Mouse (Mus musculus) spleen, postnatal 4 days (tissue): ENCODE measurements around the gene Fam198b.
"Not testable (repeated sequence)": the region's sequence is repeated elsewhere in the genome, so short reads cannot be mapped to it uniquely, and the experiment has no call there.

Experiments
- DNase-seq, 2 experiments: peaks; one replicate each; pipeline ENCODE4 v3.0.0; 2022; ENCODE audit warnings: low spot score in 2 of 2

The Fam198b gene

DNA sequence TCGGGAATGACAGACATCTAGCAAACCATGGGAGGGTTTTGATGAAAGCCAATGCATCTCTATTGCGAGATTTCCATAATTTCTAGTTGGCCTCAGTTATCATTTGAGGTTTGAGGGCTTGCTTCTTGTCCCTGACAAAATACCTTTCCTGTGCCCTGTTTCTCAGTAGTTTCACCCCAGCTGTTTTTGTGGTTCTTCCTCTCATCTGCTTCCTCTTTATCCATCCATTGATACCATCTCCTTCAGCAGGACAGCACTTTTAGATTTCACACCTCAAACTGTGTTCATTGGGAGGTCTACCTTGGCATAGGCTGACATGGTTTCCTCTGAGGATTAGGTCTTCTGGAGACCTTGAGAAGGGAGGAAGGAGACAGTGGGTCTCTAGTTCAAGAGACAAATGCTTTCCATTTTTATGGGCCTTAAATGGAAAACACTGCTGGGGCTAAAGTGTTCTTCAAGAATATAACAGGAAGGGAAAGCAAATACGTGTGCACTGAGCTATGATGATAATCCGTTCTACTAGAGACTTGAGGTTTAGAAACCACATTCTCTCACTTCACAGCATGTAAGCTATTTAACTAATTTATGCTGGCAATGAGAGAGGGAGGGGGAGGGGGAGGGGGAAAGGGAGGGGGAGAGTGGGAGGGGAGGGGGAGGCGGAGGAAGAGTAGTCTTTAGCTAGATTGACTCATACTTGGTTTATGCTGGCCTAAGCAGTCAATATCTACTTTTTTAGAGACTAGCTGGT is 41.8 kb downstream of the Fam198b start:
- no peak for DNase-seq

DNA sequence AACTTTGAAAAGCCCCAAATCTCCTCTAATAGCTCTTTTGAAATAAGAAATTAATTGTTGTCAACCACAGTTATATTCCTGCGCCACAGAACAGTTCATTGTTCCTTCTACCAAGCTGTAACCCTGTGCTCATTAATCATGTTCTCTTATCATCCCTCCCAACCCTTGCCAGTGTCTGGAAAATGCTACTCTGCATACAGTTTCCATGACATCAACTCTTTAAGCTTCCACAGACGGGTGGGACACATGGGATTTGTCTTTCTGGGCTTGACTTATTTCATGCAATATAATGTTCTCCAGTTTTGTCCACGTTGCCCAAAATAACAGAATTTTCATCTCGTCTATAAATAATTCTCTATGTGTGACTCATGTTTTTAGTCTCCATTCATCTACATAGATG is 42.7 kb downstream of the Fam198b start:
- DNase-seq = no peak

DNA sequence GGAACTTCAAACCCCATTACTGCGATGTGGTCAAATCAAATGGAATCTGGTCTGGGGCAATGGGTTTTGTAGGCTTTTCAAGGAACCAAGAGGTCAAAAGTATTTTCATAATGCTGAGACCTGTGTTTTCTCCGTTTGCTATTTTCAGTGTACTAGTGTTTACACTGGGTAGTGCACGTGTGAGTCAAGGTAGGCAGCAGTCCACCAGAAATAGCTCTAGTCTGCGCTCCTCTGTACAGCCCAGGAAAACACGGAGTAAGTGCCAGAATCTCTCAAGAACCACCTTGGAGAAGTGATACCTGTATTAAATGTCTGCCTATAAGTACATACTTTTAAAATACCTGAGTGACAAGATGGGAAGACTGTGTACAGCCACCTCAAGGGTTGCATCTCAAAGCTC is 44.1 kb downstream of the Fam198b start:
- DNase-seq = no peak

DNA sequence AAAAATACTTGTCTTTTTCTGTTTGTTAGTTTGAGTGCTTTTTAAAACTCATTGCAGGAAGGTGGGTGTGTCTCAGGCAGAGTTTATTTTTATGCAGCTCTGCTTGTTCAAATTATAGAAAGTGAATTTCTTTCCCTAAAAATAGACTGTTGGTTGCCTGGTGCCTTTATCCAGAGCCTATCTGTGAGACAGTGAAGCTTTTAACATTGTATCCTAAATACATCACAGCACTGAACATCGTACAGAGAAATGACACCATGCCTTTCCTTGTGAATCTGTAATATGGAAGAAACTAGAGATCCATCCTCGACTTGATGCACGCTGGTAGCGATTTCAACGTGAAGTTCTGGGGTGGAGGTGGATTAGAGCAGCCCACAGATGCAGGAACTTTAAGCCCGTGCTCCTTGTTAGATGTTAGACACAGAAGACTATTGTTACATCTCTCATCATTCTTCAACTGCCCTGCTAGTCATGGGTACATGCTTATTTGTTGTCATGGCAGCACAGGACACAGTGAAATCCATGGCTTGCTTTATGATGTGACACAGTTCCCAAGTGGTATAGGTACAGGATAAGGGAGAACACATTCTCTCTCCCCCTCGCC is 45.9 kb downstream of the Fam198b start:
- no peak for DNase-seq

DNA sequence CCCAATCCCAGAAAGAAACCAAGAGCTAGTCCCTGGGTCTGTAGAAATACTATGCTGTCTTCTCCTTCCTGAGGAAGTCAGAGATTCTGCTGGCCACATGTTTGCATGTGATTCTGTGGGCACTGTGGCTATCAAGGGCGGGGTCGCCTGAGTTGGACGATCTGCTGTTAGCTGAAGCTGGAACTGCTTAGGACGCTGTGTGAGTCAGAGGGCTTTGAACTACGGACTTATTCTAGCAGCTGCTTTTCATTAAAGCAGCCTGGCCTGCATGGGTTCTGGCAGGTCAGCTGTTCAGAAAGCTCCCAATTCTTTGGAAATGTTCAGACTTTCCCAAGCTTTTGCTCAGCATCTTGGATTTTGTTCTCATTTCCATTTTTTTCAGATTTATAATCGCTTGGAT is 51.9 kb downstream of the Fam198b start:
- DNase-seq = no peak

DNA sequence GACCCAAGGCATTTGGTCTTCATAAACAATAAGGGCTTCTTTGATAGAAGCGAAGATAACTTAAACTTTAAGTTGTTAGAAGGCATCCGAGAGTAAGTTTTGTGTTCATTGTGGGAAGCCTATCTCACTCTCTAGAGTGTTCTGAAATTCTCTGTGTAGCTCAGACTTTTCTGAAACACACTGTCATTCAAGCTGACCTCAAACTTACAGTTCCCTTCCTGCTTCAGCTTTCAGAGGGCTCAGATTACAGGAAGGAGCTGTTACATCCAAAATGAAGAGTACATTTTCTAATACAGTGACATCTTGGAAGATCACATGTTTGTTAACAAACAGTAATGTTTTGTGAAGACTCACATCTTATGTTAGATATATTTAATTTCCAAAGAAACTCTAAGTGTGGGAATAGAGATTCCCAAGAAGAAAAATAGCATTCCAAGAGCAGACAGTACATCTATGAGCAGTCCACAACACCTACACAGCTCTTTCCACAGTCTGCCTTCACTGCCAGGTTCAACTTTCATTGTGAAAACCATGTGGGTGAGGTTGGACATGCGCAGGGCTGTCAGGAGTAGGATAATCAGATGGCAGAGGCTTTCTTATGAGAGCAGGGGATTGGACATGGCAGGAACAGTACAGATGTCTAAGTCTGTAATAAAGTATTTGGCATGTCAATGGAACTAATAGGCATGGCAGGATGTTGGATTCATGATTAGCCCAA is 52.6 kb downstream of the Fam198b start:
- DNase-seq = no peak

DNA sequence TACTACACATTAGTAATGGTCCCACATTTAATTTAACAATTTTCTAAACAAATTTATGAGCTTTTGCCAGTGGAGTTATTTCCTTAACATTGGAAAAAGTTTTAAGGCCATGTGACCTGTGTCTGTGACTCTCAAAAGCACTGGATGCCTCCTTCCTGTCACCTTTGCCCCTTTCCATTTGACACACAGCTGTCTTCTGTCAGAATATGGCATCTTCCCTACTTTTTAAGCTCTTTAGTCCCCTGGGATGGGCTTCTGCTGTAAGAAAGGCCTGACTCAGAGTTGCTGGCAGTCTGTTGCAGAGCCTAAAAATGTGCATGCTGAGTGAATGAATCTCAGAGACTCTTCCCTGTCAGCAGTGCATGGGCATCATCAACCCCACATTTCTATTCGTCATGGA is 63.4 kb downstream of the Fam198b start:
- no peak for DNase-seq

DNA sequence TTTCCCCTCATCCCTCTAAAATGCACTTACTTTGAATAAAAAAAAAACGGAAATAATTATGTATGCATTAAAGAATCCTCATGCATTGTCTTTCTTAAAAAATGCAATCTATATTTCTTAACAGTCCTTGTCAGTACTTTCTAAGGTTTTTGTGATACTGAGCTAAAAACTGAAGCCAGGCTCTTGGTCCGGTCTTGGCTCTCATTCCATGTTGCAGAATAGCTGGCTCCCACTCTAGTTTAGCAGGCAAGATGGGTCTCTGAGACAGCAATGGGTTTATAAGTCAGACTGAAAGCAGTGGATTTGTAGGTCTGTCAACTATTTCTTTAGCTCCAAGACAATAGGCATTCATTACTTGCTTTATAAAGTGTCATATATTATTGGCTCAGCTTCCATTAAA is 63.8 kb downstream of the Fam198b start:
- no peak for DNase-seq

DNA sequence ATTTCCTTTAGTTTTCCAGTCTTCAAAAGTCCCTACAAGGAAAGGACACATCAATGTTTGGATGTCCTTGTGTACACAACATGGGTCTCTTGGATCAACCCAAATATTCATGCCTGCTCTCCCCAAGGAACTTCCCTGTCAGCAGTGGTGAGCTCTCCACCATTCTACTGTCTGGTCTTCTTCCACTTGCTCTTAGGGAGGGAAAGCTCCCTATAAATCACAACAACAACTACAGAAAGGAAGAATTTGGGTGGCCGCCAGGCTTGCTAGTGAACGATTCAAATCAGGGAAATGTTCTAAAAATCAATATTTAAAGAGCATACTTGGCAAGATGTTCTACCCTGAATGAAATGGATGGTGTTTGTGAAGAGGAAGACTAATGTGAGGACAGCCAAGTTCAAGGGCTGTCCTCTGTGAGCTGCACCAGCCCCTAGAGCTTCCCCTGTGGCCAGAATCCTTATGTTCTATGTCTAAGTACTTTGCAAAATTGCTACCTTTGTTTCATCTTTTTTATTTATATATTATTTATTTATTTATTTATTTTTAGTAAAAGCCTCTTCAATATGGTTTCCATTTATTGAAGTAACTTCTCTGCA is 68.9 kb downstream of the Fam198b start:
- no peak for DNase-seq

DNA sequence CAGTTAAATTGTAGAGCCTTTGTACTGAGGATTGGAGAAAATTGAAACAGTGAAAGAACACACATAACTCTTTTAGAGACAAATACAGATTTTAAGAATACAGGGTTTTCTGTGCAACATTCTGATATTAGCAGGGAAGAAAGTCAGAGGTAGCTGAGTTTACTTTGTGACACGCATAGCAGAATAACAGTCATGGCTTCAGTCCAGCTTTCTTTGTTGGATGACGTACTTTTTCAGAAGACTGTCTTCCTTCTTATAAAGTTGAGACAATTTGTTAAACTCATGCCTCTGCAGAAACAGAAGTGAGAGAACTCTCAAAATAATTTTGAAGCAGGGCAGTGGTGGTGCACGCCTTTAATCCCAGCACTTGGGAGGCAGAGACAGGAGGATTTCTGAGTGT is 70.9 kb downstream of the Fam198b start:
- no peak for DNase-seq

DNA sequence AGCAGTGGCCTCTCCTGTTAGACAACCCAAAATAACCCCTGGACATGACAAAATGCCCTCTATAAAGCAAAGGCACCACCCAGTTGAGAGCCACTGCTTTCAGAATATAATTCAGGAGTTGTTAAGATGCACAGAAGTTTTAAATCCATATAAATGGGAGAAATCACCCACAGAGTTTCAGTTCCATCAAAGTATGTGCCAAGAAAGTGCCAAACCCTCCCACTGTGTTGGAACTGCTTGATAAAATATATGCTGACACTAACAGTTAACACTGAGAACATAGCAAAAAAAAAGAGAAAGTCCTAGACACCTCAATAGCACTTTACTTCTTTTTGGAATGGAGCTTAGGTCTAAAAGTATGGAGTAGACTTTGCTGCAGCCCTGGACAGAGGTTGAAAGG is 72.5 kb downstream of the Fam198b start:
- DNase-seq = no peak

DNA sequence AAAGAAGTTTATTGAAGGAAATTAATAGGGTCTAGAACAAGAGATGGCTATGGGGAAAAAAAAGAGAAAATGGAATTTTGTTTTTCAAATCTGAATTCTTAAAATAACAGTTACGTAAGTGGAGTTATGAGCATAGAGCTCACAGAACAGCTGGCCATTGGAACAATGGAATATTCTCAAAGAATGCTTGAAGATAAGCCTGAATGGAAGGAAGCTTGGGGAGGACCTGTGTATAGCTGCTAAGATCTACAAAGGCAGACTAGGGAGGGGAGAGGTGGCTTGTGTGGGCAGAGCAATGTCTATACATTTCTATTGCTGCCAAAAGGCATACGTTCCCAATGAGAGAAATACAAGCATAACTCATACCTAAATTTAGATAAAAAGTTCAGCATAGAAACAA is 73.4 kb downstream of the Fam198b start:
- no peak for DNase-seq

DNA sequence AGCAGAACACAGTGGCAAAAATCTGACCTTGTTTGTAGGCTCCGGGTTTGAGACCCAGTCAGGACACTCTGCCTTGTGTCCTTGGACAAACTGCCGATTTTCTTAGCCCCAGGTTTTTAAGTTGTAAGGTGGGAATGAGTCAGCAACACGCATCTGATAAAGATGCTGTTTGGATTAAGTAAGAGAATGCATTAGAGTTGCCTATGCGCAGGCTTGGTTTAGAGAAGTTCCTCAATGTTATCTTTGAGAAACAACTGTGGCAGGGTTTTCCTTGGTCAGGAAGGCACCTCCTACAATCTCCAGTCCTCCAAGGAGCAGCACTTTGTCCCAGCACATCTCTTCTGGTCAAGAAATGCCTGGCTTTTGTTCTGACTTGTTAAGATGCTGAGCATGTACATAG is 82.4 kb downstream of the Fam198b start:
- DNase-seq = no peak

DNA sequence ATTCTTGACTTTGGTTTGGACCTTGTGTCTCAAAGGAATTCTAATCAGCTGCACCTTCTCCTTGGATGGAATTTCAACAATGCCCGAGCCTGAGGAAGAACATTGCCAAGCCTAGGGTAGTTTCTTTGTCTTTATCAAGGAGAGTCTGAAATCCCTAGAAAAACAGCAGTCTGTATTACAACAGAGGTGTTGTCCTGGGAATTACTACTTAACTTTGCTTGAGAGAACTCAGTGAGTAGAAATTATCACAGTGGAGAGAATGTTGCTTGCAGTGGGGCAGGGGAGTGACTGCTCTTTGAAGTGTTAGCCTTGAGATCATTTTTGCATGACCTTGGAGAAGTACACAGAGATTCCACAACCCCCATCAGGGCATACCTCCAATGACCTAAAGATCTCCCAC is 83.0 kb downstream of the Fam198b start:
- no peak for DNase-seq

DNA sequence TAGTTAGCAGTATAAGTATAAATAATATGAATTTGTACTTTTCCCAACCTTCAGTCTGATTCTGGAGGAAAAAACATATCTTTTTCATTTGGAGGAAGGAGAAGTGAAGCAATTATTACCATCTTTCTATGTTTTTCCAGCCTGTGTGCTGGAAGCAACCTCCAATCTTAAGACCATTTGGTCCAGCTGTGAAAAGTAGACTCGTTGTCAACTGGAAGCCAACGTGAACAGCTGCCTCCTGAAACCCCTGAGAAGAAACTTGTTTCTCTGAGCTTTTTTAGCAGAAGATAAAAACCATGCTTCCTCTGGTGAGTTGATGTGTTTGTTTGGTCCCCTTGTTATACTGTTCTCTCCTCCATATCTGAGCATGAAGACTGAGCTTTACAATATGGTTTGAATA is 84.1 kb downstream of the Fam198b start:
- DNase-seq = no peak

DNA sequence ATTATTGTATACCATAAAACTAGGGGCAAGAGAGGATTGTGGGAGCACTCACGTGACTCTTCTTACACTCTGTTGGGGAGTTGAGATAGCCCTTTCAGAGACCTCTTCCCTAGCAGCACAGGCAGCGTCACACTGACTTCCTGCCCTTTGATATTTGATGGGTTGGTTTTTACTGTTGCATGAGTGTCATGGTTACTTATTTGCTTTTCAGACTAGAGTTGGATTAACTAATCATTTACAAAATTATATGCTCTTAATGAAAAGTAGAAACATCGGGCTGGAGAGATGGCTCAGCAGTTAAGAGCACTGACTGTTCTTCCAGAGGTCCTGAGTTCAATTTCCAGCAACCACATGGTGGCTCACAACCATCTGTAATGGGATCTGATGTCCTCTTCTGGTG is 85.2 kb downstream of the Fam198b start:
- not testable (repeated sequence) for DNase-seq

DNA sequence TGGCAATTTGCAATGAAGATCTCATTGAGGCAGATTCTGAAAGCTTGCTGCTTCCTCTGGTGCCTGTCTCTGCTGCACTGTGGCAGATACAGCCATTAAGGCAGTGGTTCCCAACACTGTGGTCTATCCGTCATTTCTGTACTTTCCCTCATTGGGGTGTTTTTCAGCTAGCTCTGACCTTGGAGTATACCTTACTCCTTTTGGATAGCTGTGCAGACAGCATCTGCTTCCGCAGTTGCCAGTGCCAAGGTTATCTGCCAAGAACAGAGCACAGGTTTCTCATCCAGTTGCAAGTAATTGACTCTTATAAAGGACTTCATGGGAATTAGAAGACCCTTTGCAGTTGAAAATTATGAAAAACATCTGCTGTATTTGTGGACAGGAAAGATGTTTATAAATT is 85.7 kb downstream of the Fam198b start:
- DNase-seq = no peak

DNA sequence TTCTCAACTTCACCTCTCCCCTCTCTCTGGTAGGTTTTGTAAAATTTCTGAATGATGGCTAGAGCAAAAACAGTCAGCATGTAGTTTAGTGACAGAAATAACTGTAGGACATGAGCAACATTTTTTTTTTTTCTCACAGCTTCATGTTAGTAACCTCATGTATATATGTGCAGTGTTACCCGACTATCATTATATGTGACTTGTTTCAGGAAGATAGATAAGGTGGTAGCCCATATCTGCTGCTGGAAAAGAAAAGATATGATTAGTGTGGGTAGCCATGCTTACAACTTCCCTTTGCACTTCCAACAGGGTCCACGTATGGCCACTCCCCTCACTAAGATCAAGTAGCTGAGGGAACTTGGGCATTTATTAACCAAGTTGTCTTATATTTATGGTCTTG is 86.2 kb downstream of the Fam198b start:
- no peak for DNase-seq

DNA sequence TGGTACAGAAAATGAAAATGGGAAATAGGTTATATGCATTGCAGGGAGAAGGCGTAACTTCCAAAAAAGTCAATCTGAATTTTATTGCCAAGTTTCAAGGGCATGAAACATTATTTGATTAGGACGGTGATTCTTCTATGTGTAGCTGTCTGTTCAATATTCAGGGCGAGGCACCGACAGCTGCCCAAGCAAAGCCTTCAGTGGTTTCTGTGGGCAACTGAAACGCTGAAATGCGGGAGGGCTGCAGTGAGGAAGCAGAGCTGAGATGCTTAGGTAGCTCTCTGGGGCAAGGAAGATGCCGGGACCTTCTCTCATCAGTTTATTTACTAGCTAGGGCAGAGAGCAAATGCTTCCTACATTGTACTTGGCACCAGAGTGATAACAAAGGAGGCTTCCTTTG is 87.2 kb downstream of the Fam198b start:
- DNase-seq = no peak

DNA sequence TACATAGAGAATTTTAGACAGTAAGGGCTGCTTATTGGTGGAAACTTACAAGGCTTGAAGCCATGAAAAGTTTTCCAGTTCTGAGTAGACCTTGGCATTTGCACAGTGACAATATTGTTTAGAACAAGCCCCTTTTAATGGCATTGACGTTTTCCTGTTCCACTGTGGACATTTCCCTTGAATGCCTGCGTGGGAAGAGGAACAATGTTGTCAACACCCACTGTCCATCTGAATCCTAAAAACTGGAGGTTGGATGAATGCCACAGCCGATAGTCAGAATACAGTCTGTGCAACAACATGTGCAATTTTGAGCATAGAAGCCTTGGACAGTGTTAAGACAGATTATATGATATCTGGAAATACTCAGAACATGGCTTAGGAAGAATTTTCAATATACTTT is 92.5 kb downstream of the Fam198b start:
- DNase-seq = no peak

DNA sequence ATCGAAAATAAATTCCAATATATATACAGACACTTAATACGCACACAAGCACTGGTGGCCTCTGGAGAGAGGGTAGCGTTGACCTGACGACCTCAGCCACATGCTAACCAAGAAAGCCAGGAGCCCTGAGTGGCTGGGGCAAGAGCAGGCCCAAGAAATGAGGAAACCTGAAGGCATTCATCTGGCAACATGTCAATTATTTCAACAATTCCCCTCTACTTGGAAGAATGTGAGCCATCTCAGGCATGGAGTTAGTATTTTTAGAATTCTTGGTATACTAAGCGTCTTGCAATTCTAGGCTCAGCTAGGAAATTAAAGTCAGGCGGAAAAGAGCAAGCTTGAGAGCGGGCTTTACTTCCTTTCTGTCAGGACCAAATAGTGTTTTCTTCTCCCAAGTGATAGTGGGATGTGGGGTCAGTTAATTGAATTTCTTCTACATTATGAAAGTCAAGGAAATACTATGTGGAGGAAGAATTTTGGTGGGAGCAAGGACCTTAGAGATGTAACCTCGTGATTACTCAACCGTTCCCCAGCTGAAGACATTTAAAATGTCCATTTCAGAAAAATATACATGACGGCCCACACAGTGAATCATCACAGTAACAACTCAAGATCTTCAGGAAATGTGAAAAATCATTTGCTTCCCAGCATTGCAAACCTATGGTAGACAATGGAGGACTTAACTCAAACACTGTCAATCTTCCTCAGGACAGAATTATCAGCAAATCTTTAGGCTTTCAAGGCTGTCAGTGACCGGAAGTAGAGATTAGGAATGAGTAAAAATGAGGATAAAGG is 93.5 kb downstream of the Fam198b start:
- DNase-seq = no peak

DNA sequence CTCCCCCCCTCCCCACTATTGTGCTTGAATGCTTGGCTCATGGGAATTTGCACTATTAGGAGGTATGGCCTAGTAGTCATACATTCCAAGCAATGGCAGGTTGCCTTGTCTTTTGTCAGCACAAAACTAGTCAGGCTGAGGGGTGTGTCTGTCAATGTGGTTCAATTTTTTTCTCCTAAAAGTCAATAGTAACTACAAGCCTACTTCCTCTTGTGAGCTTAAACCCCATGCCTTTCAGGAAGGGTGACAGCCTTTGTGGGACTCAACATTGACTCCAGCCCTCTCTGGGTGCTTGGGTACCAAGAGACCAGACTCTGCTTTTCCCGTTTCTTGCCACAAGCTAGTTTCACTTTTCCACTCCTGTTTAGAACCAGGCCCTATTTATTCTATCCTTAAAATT is 96.4 kb downstream of the Fam198b start:
- no peak for DNase-seq
